Mouse (Mus musculus) brain, embryonic 14.5 days (tissue): ENCODE measurements at regions not wholly inside any gene's neighbourhood (a gene's known extent, or its start where the extent isn't known, plus 50 kb on each side); places are given as distances from the start of the nearest gene placed in this dataset.

Experiments
- CTCF ChIP-seq: fragments of 200-500 bp; IDR thresholded peaks from 2 replicates; pipeline ENCODE4 v1.5.1; 2012; ENCODE audit warnings: inconsistent platforms, mild to moderate bottlenecking, moderate library complexity, borderline replicate concordance; ENCODE audit not compliant: insufficient read depth, insufficient read length; ENCODE audit errors: extremely low read depth
- POLR2A ChIP-seq: fragments of 200-500 bp; IDR thresholded peaks from 2 replicates; pipeline ENCODE4 v1.6.1; 2012; ENCODE audit warnings: mild to moderate bottlenecking, inconsistent platforms, borderline replicate concordance; ENCODE audit not compliant: poor library complexity, insufficient read depth, insufficient read length, severe bottlenecking; ENCODE audit errors: extremely low read depth

- TF ChIP-seq CTCF = no peak
- TF ChIP-seq POLR2A = no peak
Observed at GRCm38 (mm10) chr5:111881517-111881916, 147.8 kb downstream of the Gm26897 start.
